Mouse (Mus musculus): ENCODE measurements around the gene Lrfn5.

- no peak for TF ChIP-seq POLR2A (IDR thresholded peaks at IDR 0.05; ENCODE audit: control insufficient read depth, low read depth, low read length)
- TF ChIP-seq CTCF (IDR thresholded peaks at IDR 0.05; ENCODE audit: control insufficient read depth, insufficient read depth, insufficient replicate concordance, low read depth, low read length), result no peak
Measured at GRCm38 (mm10) chr12:61522829-61523370, at the start of gene Lrfn5.

All from testis, adult 2 months (tissue).